9 mouse cellular contexts compared by ENCODE assay signal in genomic region chr13:35383624-35384018, GRCm38 (mm10).
DNase-seq lines count a peak whose midpoint lies in the region; ATAC-seq and TF ChIP-seq lines count a peak whose summit lies in the region.
"Had no signal": no experiment of that assay in that cellular context is flagged by ENCODE, and none has a peak within 500 bp of the region (broad histone marks: within the 10 kb centered on the region; RNA-seq: fewer than 3 reads in every experiment).

No protein-coding gene starts in this region.

- no peaks in the 10 kb centered on the region for H3K4me1 ChIP-seq in midbrain, postnatal 0 days (ENCODE audit: insufficient read depth, low read length)
- H3K4me1 ChIP-seq in midbrain, embryonic 16.5 days (ENCODE audit: control insufficient read depth, insufficient read depth, low read length), result no peaks in the 10 kb centered on the region
- peaks cover 4% of the 10 kb centered on the region; the same call in 1 of the 2 replicates for H3K4me1 ChIP-seq in intestine, embryonic 15.5 days (replicated peaks)
- 0 out of 2 replicates have a peak, but pooled peaks cover 3% of the 10 kb centered on the region for H3K4me1 ChIP-seq in stomach, embryonic 16.5 days (ENCODE audit: control insufficient read depth, insufficient read depth, low read length)
- no peaks in the 10 kb centered on the region for H3K4me1 ChIP-seq in hindbrain, embryonic 14.5 days (replicated peaks; ENCODE audit: control insufficient read depth, insufficient read depth, low read length)

- H3K9ac ChIP-seq in midbrain, postnatal 0 days (replicated peaks; ENCODE audit: low read length, poor library complexity, severe bottlenecking), result no peak overlapping the region
- no peak overlapping the region for H3K9ac ChIP-seq in midbrain, embryonic 16.5 days (ENCODE audit: low read depth, low read length)
- no peak overlapping the region for H3K9ac ChIP-seq in intestine, embryonic 15.5 days
- H3K9ac ChIP-seq in stomach, embryonic 16.5 days (ENCODE audit: low read length), result peak overlapping the region; percentile 36; the same call in 1 of the 2 replicates
- no peak overlapping the region for H3K9ac ChIP-seq in hindbrain, embryonic 14.5 days

- TF ChIP-seq CTCF in midbrain, postnatal 0 days (IDR thresholded peaks at IDR 0.05), result no peak
- TF ChIP-seq CTCF in gastrocnemius, adult 2 months (IDR thresholded peaks at IDR 0.05), result no peak

- no peaks in the 10 kb centered on the region for H3K27me3 ChIP-seq in midbrain, postnatal 0 days (ENCODE audit: insufficient read depth, low read length)
- H3K27me3 ChIP-seq in midbrain, embryonic 16.5 days (ENCODE audit: control insufficient read depth, insufficient read depth, low read depth, low read length), result no peaks in the 10 kb centered on the region
- no peaks in the 10 kb centered on the region for H3K27me3 ChIP-seq in intestine, embryonic 15.5 days (replicated peaks)
- H3K27me3 ChIP-seq in stomach, embryonic 16.5 days (ENCODE audit: control insufficient read depth, insufficient read depth, low read length), result no peaks in the 10 kb centered on the region
- no peaks in the 10 kb centered on the region for H3K27me3 ChIP-seq in hindbrain, embryonic 14.5 days (ENCODE audit: control insufficient read depth, insufficient read depth, low read length)

- intact Hi-C loops in gastrocnemius, adult 2 months (cut with DNase I), result no loop called here
- intact Hi-C loops in left cerebral cortex, postnatal 36 days (cut with DNase I), result no loop called here

- 56% methylated on average over 8 of the region's 8 CpGs for WGBS in midbrain, postnatal 0 days
- 58% methylated on average over 8 of the region's 8 CpGs for WGBS in midbrain, embryonic 16.5 days
- 55% methylated on average over 8 of the region's 8 CpGs for WGBS in intestine, embryonic 15.5 days
- WGBS in stomach, embryonic 16.5 days, result 26% methylated on average over 8 of the region's 8 CpGs
- WGBS in hindbrain, embryonic 14.5 days, result 60% methylated on average over 8 of the region's 8 CpGs

- peak; percentile 10 for DNase-seq in midbrain, postnatal 0 days (ENCODE audit: low spot score)
- DNase-seq in gastrocnemius, adult 2 months, result peak; percentile 47
- DNase-seq in frontal cortex, postnatal 14 days (ENCODE audit: low spot score in 2 of 2), result no peak
- no peak for DNase-seq in hindbrain, embryonic 14.5 days (ENCODE audit: low spot score)
- no peak for DNase-seq in left cerebral cortex, postnatal 36 days (ENCODE audit: low spot score in 2 of 2)

- H3K27ac ChIP-seq in midbrain, postnatal 0 days (ENCODE audit: low read depth, low read length), result no peak overlapping the region
- no peak overlapping the region for H3K27ac ChIP-seq in midbrain, embryonic 16.5 days (ENCODE audit: low read length)
- no peak overlapping the region for H3K27ac ChIP-seq in gastrocnemius, adult 2 months
- no peak overlapping the region for H3K27ac ChIP-seq in intestine, embryonic 15.5 days
- peak overlapping the region; percentile 77 for H3K27ac ChIP-seq in stomach, embryonic 16.5 days (ENCODE audit: low read length)
- H3K27ac ChIP-seq in hindbrain, embryonic 14.5 days, result no peak overlapping the region

- no peak for ATAC-seq in midbrain, postnatal 0 days (ENCODE audit: low FRiP score)
- ATAC-seq in midbrain, embryonic 16.5 days, result no peak
- peak; percentile 50; the same call in 1 of the 2 replicates for ATAC-seq in intestine, embryonic 15.5 days
- peak; percentile 65; the same call in 1 of the 2 replicates for ATAC-seq in stomach, embryonic 16.5 days (ENCODE audit: insufficient read depth, low FRiP score)
- no peak for ATAC-seq in hindbrain, embryonic 14.5 days (ENCODE audit: low FRiP score)
- ATAC-seq: forebrain, embryonic 14.5 days had no signal

- H3K4me2 ChIP-seq in midbrain, postnatal 0 days (ENCODE audit: low read depth, low read length, poor library complexity, severe bottlenecking), result no peak overlapping the region
- H3K4me2 ChIP-seq in midbrain, embryonic 16.5 days (ENCODE audit: low read length), result no peak overlapping the region
- no peak overlapping the region; the same call in 1 of the 2 replicates for H3K4me2 ChIP-seq in intestine, embryonic 15.5 days (replicated peaks)
- H3K4me2 ChIP-seq in stomach, embryonic 16.5 days (ENCODE audit: low read depth, low read length), result peak overlapping the region; percentile 32
- H3K4me2 ChIP-seq in hindbrain, embryonic 14.5 days (replicated peaks), result no peak overlapping the region

- no peak overlapping the region for H3K4me3 ChIP-seq in midbrain, postnatal 0 days (ENCODE audit: low read depth, low read length)
- H3K4me3 ChIP-seq in midbrain, embryonic 16.5 days (ENCODE audit: low read depth, low read length), result no peak overlapping the region
- H3K4me3 ChIP-seq in gastrocnemius, adult 2 months, result peak overlapping the region; percentile 40
- H3K4me3 ChIP-seq in intestine, embryonic 15.5 days (replicated peaks), result no peak overlapping the region
- no peak overlapping the region for H3K4me3 ChIP-seq in stomach, embryonic 16.5 days (replicated peaks; ENCODE audit: low read length)
- H3K4me3 ChIP-seq in hindbrain, embryonic 14.5 days (replicated peaks; ENCODE audit: low read length), result no peak overlapping the region

- H3K36me3 ChIP-seq in midbrain, postnatal 0 days (ENCODE audit: insufficient read depth, low read length), result no peaks in the 10 kb centered on the region
- H3K36me3 ChIP-seq in midbrain, embryonic 16.5 days (ENCODE audit: control insufficient read depth, insufficient read depth, low read length), result no peaks in the 10 kb centered on the region
- H3K36me3 ChIP-seq in intestine, embryonic 15.5 days, result no peaks in the 10 kb centered on the region
- H3K36me3 ChIP-seq in stomach, embryonic 16.5 days (ENCODE audit: control insufficient read depth, insufficient read depth, low read length), result no peaks in the 10 kb centered on the region
- H3K36me3 ChIP-seq in hindbrain, embryonic 14.5 days (replicated peaks; ENCODE audit: control insufficient read depth, insufficient read depth), result no peaks in the 10 kb centered on the region

- H3K9me3 ChIP-seq in midbrain, postnatal 0 days (ENCODE audit: low read length), result no peaks in the 10 kb centered on the region
- no peaks in the 10 kb centered on the region for H3K9me3 ChIP-seq in midbrain, embryonic 16.5 days (replicated peaks; ENCODE audit: control insufficient read depth, low read length, poor library complexity, severe bottlenecking)
- no peaks in the 10 kb centered on the region for H3K9me3 ChIP-seq in intestine, embryonic 15.5 days
- no peaks in the 10 kb centered on the region for H3K9me3 ChIP-seq in stomach, embryonic 16.5 days (replicated peaks; ENCODE audit: control insufficient read depth, low read length)
- no peaks in the 10 kb centered on the region for H3K9me3 ChIP-seq in hindbrain, embryonic 14.5 days (ENCODE audit: control insufficient read depth, low read length)

Comparison
In these comparisons a context has a peak if more than half of its experiments do, and no peak if none do; other contexts are left out.
1. ATAC-seq: peak in intestine, embryonic 15.5 days (single experiment) and stomach, embryonic 16.5 days (single experiment); none in midbrain, postnatal 0 days (single experiment), midbrain, embryonic 16.5 days (single experiment) and hindbrain, embryonic 14.5 days (single experiment).
2. DNase-seq: peak in midbrain, postnatal 0 days (single experiment) and gastrocnemius, adult 2 months (single experiment); none in frontal cortex, postnatal 14 days (0 of 2), hindbrain, embryonic 14.5 days (single experiment) and left cerebral cortex, postnatal 36 days (0 of 2).